Mouse (Mus musculus): ENCODE measurements around the gene Htr2a. TPM values are rescaled to one million over a fixed set of nuclear protein-coding genes. Genes with fewer than 3 reads are reported as not detected.

Gene Htr2a
- under 1 TPM; 0.47 to 0.82 TPM for total RNA-seq (2021)
- long read RNA-seq, experiment 1 = 0 reads
- long read RNA-seq, experiment 2, full-length matches to known transcripts = 1 of 1 reads
- long read RNA-seq, experiment 2, partial matches to known transcripts = 0 of 1 reads
- long read RNA-seq, experiment 2, other reads (novel, unspliced or antisense) = 0 of 1 reads

- no peak for DNase-seq
Measured at GRCm38 (mm10) chr14:74640819-74641381, at the start of gene Htr2a. Gene Htr2a, plus strand, starts transcription at chr14:74640840.

GRCm38 (mm10) chr14:74601333-74602087, 39.1 kb upstream of the Htr2a start:
- DNase-seq = no peak

- peak; percentile 12 to 73 for DNase-seq
Measured at GRCm38 (mm10) chr14:74602543-74602942, 38.1 kb upstream of the Htr2a start.

GRCm38 (mm10) chr14:74603131-74603766, 37.4 kb upstream of the Htr2a start:
- DNase-seq = no peak

- peak; percentile 3 to 27 for DNase-seq
Measured at GRCm38 (mm10) chr14:74611326-74611725, 29.3 kb upstream of the Htr2a start.

- DNase-seq = peak in 1 of 2 experiments; percentile 14
Measured at GRCm38 (mm10) chr14:74618858-74619257, 21.8 kb upstream of the Htr2a start.

- no peak for DNase-seq
Measured at GRCm38 (mm10) chr14:74638071-74638470, 2.6 kb upstream of the Htr2a start.

GRCm38 (mm10) chr14:74641668-74642230, 1.1 kb downstream of the Htr2a start:
- no peak for DNase-seq

GRCm38 (mm10) chr14:74643296-74643695, 2.7 kb downstream of the Htr2a start:
- peak; percentile 77 to 88 for DNase-seq

GRCm38 (mm10) chr14:74646107-74646793, 5.6 kb downstream of the Htr2a start:
- DNase-seq = peak; percentile 35 to 60

GRCm38 (mm10) chr14:74650001-74650400, 9.4 kb downstream of the Htr2a start:
- no peak for DNase-seq

- DNase-seq = no peak
Measured at GRCm38 (mm10) chr14:74651678-74652077, 11.0 kb downstream of the Htr2a start.

GRCm38 (mm10) chr14:74657227-74657626, 16.6 kb downstream of the Htr2a start:
- peak; percentile 50 to 66 for DNase-seq

GRCm38 (mm10) chr14:74659411-74659841, 18.8 kb downstream of the Htr2a start:
- DNase-seq = no peak

- DNase-seq = no peak
Measured at GRCm38 (mm10) chr14:74672137-74673019, 31.7 kb downstream of the Htr2a start.

- DNase-seq = no peak
Measured at GRCm38 (mm10) chr14:74673020-74673350, 32.3 kb downstream of the Htr2a start.

- DNase-seq = no peak
Measured at GRCm38 (mm10) chr14:74673584-74673983, 32.9 kb downstream of the Htr2a start.

GRCm38 (mm10) chr14:74679841-74680240, 39.2 kb downstream of the Htr2a start:
- DNase-seq = no peak

- DNase-seq = no peak
Measured at GRCm38 (mm10) chr14:74684298-74684978, 43.8 kb downstream of the Htr2a start.

- DNase-seq = no peak
Measured at GRCm38 (mm10) chr14:74691963-74692362, 51.3 kb downstream of the Htr2a start.
